Mouse (Mus musculus): ENCODE results near the gene Ubxn4.
"Not testable (repeated sequence)": the region's sequence is repeated elsewhere in the genome, so short reads cannot be mapped to it uniquely, and the experiment has no call there.

Gene Ubxn4

GRCm38 (mm10) chr1:128243627-128243995 is at the start of gene Ubxn4:
TSS of gene Ubxn4 (plus strand) at chr1:128243964.
- no peak for DNase-seq (ENCODE audit: low spot score)

- no peak for DNase-seq (ENCODE audit: low spot score)
These were observed 49.8 kb upstream of the Ubxn4 start for GRCm38 (mm10) chr1:128194011-128194410.

GRCm38 (mm10) chr1:128197353-128197752 is 46.4 kb upstream of the Ubxn4 start:
- no peak for DNase-seq (ENCODE audit: low spot score)

- no peak for DNase-seq (ENCODE audit: low spot score)
These were observed 30.5 kb upstream of the Ubxn4 start for GRCm38 (mm10) chr1:128213261-128213660.

- DNase-seq (ENCODE audit: low spot score): no peak
These were observed 21.9 kb upstream of the Ubxn4 start for GRCm38 (mm10) chr1:128221886-128222285.

- DNase-seq (ENCODE audit: low spot score): no peak
These were observed 20.5 kb upstream of the Ubxn4 start for GRCm38 (mm10) chr1:128223304-128223703.

GRCm38 (mm10) chr1:128235181-128235580 is 8.6 kb upstream of the Ubxn4 start:
- DNase-seq (ENCODE audit: low spot score): no peak

- DNase-seq (ENCODE audit: low spot score): peak; percentile 96
These were observed 397 bp downstream of the Ubxn4 start for GRCm38 (mm10) chr1:128243996-128244726.

- DNase-seq (ENCODE audit: low spot score): peak; percentile 60
These were observed 1.1 kb downstream of the Ubxn4 start for GRCm38 (mm10) chr1:128244727-128245355.

GRCm38 (mm10) chr1:128267061-128267460 is 23.3 kb downstream of the Ubxn4 start:
- not testable (repeated sequence) for DNase-seq (ENCODE audit: low spot score)

GRCm38 (mm10) chr1:128270731-128271130 is 27.0 kb downstream of the Ubxn4 start:
- DNase-seq (ENCODE audit: low spot score): no peak

- peak; percentile 18 for DNase-seq (ENCODE audit: low spot score)
These were observed 32.1 kb downstream of the Ubxn4 start for GRCm38 (mm10) chr1:128275908-128276307.

GRCm38 (mm10) chr1:128278563-128278962 is 34.8 kb downstream of the Ubxn4 start:
- no peak for DNase-seq (ENCODE audit: low spot score)

- DNase-seq (ENCODE audit: low spot score): peak; percentile 32
These were observed 38.0 kb downstream of the Ubxn4 start for GRCm38 (mm10) chr1:128281753-128282152.

GRCm38 (mm10) chr1:128282924-128283323 is 39.2 kb downstream of the Ubxn4 start:
- no peak for DNase-seq (ENCODE audit: low spot score)

- no peak for DNase-seq (ENCODE audit: low spot score)
These were observed 40.5 kb downstream of the Ubxn4 start for GRCm38 (mm10) chr1:128284157-128284690.

GRCm38 (mm10) chr1:128285136-128285535 is 41.4 kb downstream of the Ubxn4 start:
- DNase-seq (ENCODE audit: low spot score): no peak

- DNase-seq (ENCODE audit: low spot score): no peak
These were observed 46.5 kb downstream of the Ubxn4 start for GRCm38 (mm10) chr1:128290295-128290694.

GRCm38 (mm10) chr1:128293524-128293923 is 49.8 kb downstream of the Ubxn4 start:
- no peak for DNase-seq (ENCODE audit: low spot score)

GRCm38 (mm10) chr1:128295296-128295695 is 51.5 kb downstream of the Ubxn4 start:
- DNase-seq (ENCODE audit: low spot score): no peak

GRCm38 (mm10) chr1:128295717-128296528 is 52.2 kb downstream of the Ubxn4 start:
- no peak for DNase-seq (ENCODE audit: low spot score)

- no peak for DNase-seq (ENCODE audit: low spot score)
These were observed 60.1 kb downstream of the Ubxn4 start for GRCm38 (mm10) chr1:128303900-128304299.

GRCm38 (mm10) chr1:128309043-128309442 is 65.3 kb downstream of the Ubxn4 start:
- DNase-seq (ENCODE audit: low spot score): no peak

All from c-Kit-positive CD71-positive TER-119-positive erythroid progenitor cells, embryonic 14.5 days (primary cell).